Comparison of ENCODE assay signal across 28 mouse cellular contexts in genomic region chr2:143950290-143951027, GRCm38 (mm10). TPM values are rescaled to one million over a fixed set of nuclear protein-coding genes. Genes with fewer than 3 reads are reported as not detected.
DNase-seq lines count a peak whose midpoint lies in the region; ATAC-seq and TF ChIP-seq lines count a peak whose summit lies in the region.
"Had no signal": no experiment of that assay in that cellular context is flagged by ENCODE, and none has a peak within 500 bp of the region (broad histone marks: within the 10 kb centered on the region; RNA-seq: fewer than 3 reads in every experiment).

No protein-coding gene starts in this region.

- TF ChIP-seq POLR2A in myocyte (IDR thresholded peaks at IDR 0.05; ENCODE audit: insufficient read length, low read depth), result no peak

- no peak for TF ChIP-seq EP300 in stomach, postnatal 0 days (optimal IDR thresholded peaks at IDR 0.05)

- no peak overlapping the region for H3ac ChIP-seq in myocyte (ENCODE audit: control insufficient read depth, insufficient read length)

- no peaks in the 10 kb centered on the region for H3K27me3 ChIP-seq in forebrain, embryonic 13.5 days
- no peaks in the 10 kb centered on the region for H3K27me3 ChIP-seq in forebrain, embryonic 16.5 days (replicated peaks; ENCODE audit: control insufficient read depth, insufficient read depth, low read length)
- H3K27me3 ChIP-seq in heart, embryonic 13.5 days (replicated peaks), result no peaks in the 10 kb centered on the region
- no peaks in the 10 kb centered on the region for H3K27me3 ChIP-seq in heart, embryonic 12.5 days (replicated peaks)
- no peaks in the 10 kb centered on the region for H3K27me3 ChIP-seq in midbrain, postnatal 0 days (ENCODE audit: insufficient read depth, low read length)
- H3K27me3 ChIP-seq in midbrain, embryonic 14.5 days (ENCODE audit: control insufficient read depth, insufficient read depth, low read length), result no peaks in the 10 kb centered on the region
- H3K27me3 ChIP-seq in myocyte (ENCODE audit: control insufficient read depth, insufficient read depth, insufficient read length), result no peaks in the 10 kb centered on the region
- H3K27me3 ChIP-seq in stomach, postnatal 0 days (ENCODE audit: control insufficient read depth, insufficient read depth, low read length), result no peaks in the 10 kb centered on the region
- H3K27me3 ChIP-seq: embryonic facial prominence, embryonic 12.5 days had no signal

- H3K79me2 ChIP-seq in myocyte (ENCODE audit: control insufficient read depth, insufficient read depth), result no peaks in the 10 kb centered on the region

- no peak overlapping the region for H3K9ac ChIP-seq in forebrain, embryonic 13.5 days
- H3K9ac ChIP-seq in forebrain, embryonic 16.5 days (replicated peaks; ENCODE audit: low read depth, low read length), result no peak overlapping the region
- H3K9ac ChIP-seq in heart, embryonic 13.5 days, result peak overlapping the region; percentile 24; the same call in 1 of the 2 replicates
- H3K9ac ChIP-seq in heart, embryonic 12.5 days, result no peak overlapping the region
- H3K9ac ChIP-seq in midbrain, postnatal 0 days (replicated peaks; ENCODE audit: low read length, poor library complexity, severe bottlenecking), result no peak overlapping the region
- H3K9ac ChIP-seq in midbrain, embryonic 14.5 days (replicated peaks; ENCODE audit: low read length), result no peak overlapping the region
- no peak overlapping the region for H3K9ac ChIP-seq in stomach, postnatal 0 days (ENCODE audit: low read length)
- H3K9ac ChIP-seq: embryonic facial prominence, embryonic 12.5 days; hindbrain, embryonic 14.5 days had no signal

- ATAC-seq in forebrain, embryonic 13.5 days, result 0 out of 2 replicates have a peak, but pooled peaks have one; percentile 8
- no peak for ATAC-seq in forebrain, embryonic 16.5 days
- ATAC-seq in heart, embryonic 13.5 days (ENCODE audit: extremely low read depth, insufficient number of reproducible peaks, low FRiP score, low TSS enrichment), result no peak
- ATAC-seq in heart, embryonic 12.5 days (ENCODE audit: insufficient number of reproducible peaks, low FRiP score), result no peak
- ATAC-seq in midbrain, postnatal 0 days (ENCODE audit: low FRiP score), result peak; percentile 11; the same call in 1 of the 2 replicates
- ATAC-seq in midbrain, embryonic 14.5 days (ENCODE audit: low FRiP score, low TSS enrichment), result no peak
- ATAC-seq in stomach, postnatal 0 days (ENCODE audit: low FRiP score, low TSS enrichment), result no peak
- ATAC-seq: CD4-positive, CD25-positive, alpha-beta regulatory T cell, adult 4 months; forebrain, embryonic 14.5 days; hindbrain, postnatal 0 days; inflammation-experienced regulatory T-cells, adult 6 months had no signal

- no peaks in the 10 kb centered on the region for H3K9me3 ChIP-seq in forebrain, embryonic 13.5 days (replicated peaks)
- H3K9me3 ChIP-seq in forebrain, embryonic 16.5 days (ENCODE audit: control insufficient read depth, low read length), result no peaks in the 10 kb centered on the region
- H3K9me3 ChIP-seq in heart, embryonic 13.5 days, result no peaks in the 10 kb centered on the region
- no peaks in the 10 kb centered on the region for H3K9me3 ChIP-seq in heart, embryonic 12.5 days (replicated peaks)
- no peaks in the 10 kb centered on the region for H3K9me3 ChIP-seq in midbrain, postnatal 0 days (ENCODE audit: low read length)
- no peaks in the 10 kb centered on the region for H3K9me3 ChIP-seq in midbrain, embryonic 14.5 days (ENCODE audit: control insufficient read depth, low read length)
- H3K9me3 ChIP-seq in stomach, postnatal 0 days (ENCODE audit: control insufficient read depth, low read length), result no peaks in the 10 kb centered on the region
- H3K9me3 ChIP-seq: embryonic facial prominence, embryonic 12.5 days had no signal

- no peaks in the 10 kb centered on the region for H3K4me1 ChIP-seq in forebrain, embryonic 13.5 days
- H3K4me1 ChIP-seq in forebrain, embryonic 16.5 days (replicated peaks; ENCODE audit: control insufficient read depth, insufficient read depth, low read length), result no peaks in the 10 kb centered on the region
- H3K4me1 ChIP-seq in heart, embryonic 13.5 days, result peaks cover 68% of the 10 kb centered on the region
- peaks cover 59% of the 10 kb centered on the region for H3K4me1 ChIP-seq in heart, embryonic 12.5 days (replicated peaks)
- H3K4me1 ChIP-seq in midbrain, postnatal 0 days (ENCODE audit: insufficient read depth, low read length), result no peaks in the 10 kb centered on the region
- H3K4me1 ChIP-seq in midbrain, embryonic 14.5 days (ENCODE audit: control insufficient read depth, insufficient read depth, low read length), result no peaks in the 10 kb centered on the region
- H3K4me1 ChIP-seq in stomach, postnatal 0 days (replicated peaks; ENCODE audit: control insufficient read depth, insufficient read depth), result no peaks in the 10 kb centered on the region
- H3K4me1 ChIP-seq: embryonic facial prominence, embryonic 12.5 days had no signal

- H3K36me3 ChIP-seq in forebrain, embryonic 13.5 days (ENCODE audit: poor library complexity, severe bottlenecking), result peaks cover 100% of the 10 kb centered on the region
- peaks cover 31% of the 10 kb centered on the region for H3K36me3 ChIP-seq in forebrain, embryonic 16.5 days (ENCODE audit: control insufficient read depth, insufficient read depth)
- H3K36me3 ChIP-seq in heart, embryonic 13.5 days, result peaks cover 100% of the 10 kb centered on the region
- H3K36me3 ChIP-seq in heart, embryonic 12.5 days, result peaks cover 100% of the 10 kb centered on the region
- peaks cover 74% of the 10 kb centered on the region for H3K36me3 ChIP-seq in midbrain, postnatal 0 days (ENCODE audit: insufficient read depth, low read length)
- peaks cover 95% of the 10 kb centered on the region for H3K36me3 ChIP-seq in midbrain, embryonic 14.5 days (ENCODE audit: control insufficient read depth, insufficient read depth, low read length)
- peaks cover 76% of the 10 kb centered on the region for H3K36me3 ChIP-seq in myocyte (ENCODE audit: control insufficient read depth, insufficient read depth)
- H3K36me3 ChIP-seq in stomach, postnatal 0 days (ENCODE audit: control insufficient read depth, insufficient read depth, low read length), result peaks cover 74% of the 10 kb centered on the region

- no peak for TF ChIP-seq CTCF in midbrain, postnatal 0 days (IDR thresholded peaks at IDR 0.05)
- TF ChIP-seq CTCF in stomach, postnatal 0 days (IDR thresholded peaks at IDR 0.05; ENCODE audit: low read depth), result no peak

- H3K27ac ChIP-seq in forebrain, embryonic 13.5 days, result no peak overlapping the region
- no peak overlapping the region for H3K27ac ChIP-seq in forebrain, embryonic 16.5 days (ENCODE audit: low read length)
- H3K27ac ChIP-seq in heart, embryonic 13.5 days (replicated peaks), result no peak overlapping the region
- no peak overlapping the region for H3K27ac ChIP-seq in heart, embryonic 12.5 days (ENCODE audit: poor library complexity, severe bottlenecking)
- H3K27ac ChIP-seq in midbrain, postnatal 0 days (ENCODE audit: low read depth, low read length), result no peak overlapping the region
- no peak overlapping the region for H3K27ac ChIP-seq in midbrain, embryonic 14.5 days (replicated peaks; ENCODE audit: low read depth, low read length)
- H3K27ac ChIP-seq in stomach, postnatal 0 days (replicated peaks), result no peak overlapping the region
- H3K27ac ChIP-seq: embryonic facial prominence, embryonic 12.5 days; heart, adult 2 months; hindbrain, embryonic 14.5 days; hindbrain, postnatal 0 days had no signal

- H3K4me3 ChIP-seq in forebrain, embryonic 13.5 days, result no peak overlapping the region
- no peak overlapping the region for H3K4me3 ChIP-seq in forebrain, embryonic 16.5 days (replicated peaks; ENCODE audit: low read length)
- H3K4me3 ChIP-seq in heart, embryonic 13.5 days, result no peak overlapping the region
- no peak overlapping the region for H3K4me3 ChIP-seq in heart, embryonic 12.5 days
- H3K4me3 ChIP-seq in midbrain, postnatal 0 days (ENCODE audit: low read depth, low read length), result no peak overlapping the region
- no peak overlapping the region for H3K4me3 ChIP-seq in midbrain, embryonic 14.5 days (replicated peaks; ENCODE audit: low read depth, low read length)
- H3K4me3 ChIP-seq in myocyte, result no peak overlapping the region
- no peak overlapping the region for H3K4me3 ChIP-seq in stomach, postnatal 0 days (ENCODE audit: low read depth, low read length)
- H3K4me3 ChIP-seq: embryonic facial prominence, embryonic 12.5 days; erythroblast, embryonic 14.5 days; heart, adult 2 months had no signal

- H3K4me2 ChIP-seq in forebrain, embryonic 13.5 days, result no peak overlapping the region
- no peak overlapping the region for H3K4me2 ChIP-seq in forebrain, embryonic 16.5 days (ENCODE audit: low read length)
- no peak overlapping the region for H3K4me2 ChIP-seq in heart, embryonic 13.5 days
- no peak overlapping the region for H3K4me2 ChIP-seq in heart, embryonic 12.5 days
- no peak overlapping the region for H3K4me2 ChIP-seq in midbrain, postnatal 0 days (ENCODE audit: low read depth, low read length, poor library complexity, severe bottlenecking)
- H3K4me2 ChIP-seq in midbrain, embryonic 14.5 days (ENCODE audit: low read length), result no peak overlapping the region
- no peak overlapping the region for H3K4me2 ChIP-seq in myocyte (ENCODE audit: low read depth)
- no peak overlapping the region for H3K4me2 ChIP-seq in stomach, postnatal 0 days (replicated peaks; ENCODE audit: low read depth)
- H3K4me2 ChIP-seq: embryonic facial prominence, embryonic 12.5 days; heart, embryonic 11.5 days; hindbrain, embryonic 14.5 days had no signal

- DNase-seq in midbrain, postnatal 0 days (ENCODE audit: low spot score), result no peak
- DNase-seq in midbrain, embryonic 14.5 days, result no peak
- DNase-seq in stomach, postnatal 0 days (ENCODE audit: low spot score), result no peak
- DNase-seq: adrenal gland, adult 2 months; adrenal gland, postnatal 14 days; cerebellum, adult 11-12 months; cerebellum, adult 8-10 months; cerebellum, postnatal 10 days; cerebellum, postnatal 36 days; embryo, embryonic 11 days; gastrocnemius, postnatal 25 days; heart, postnatal 14 days; heart, postnatal 4 days; kidney, adult 11 months had no signal

- WGBS in forebrain, embryonic 13.5 days, result 86% methylated on average over 5 of the region's 5 CpGs
- WGBS in forebrain, embryonic 16.5 days, result 91% methylated on average over 5 of the region's 5 CpGs
- 66% methylated on average over 5 of the region's 5 CpGs for WGBS in heart, embryonic 13.5 days
- 66% methylated on average over 5 of the region's 5 CpGs for WGBS in heart, embryonic 12.5 days
- WGBS in midbrain, postnatal 0 days, result 89% methylated on average over 5 of the region's 5 CpGs
- WGBS in midbrain, embryonic 14.5 days, result 88% methylated on average over 5 of the region's 5 CpGs
- WGBS in stomach, postnatal 0 days, result 63% methylated on average over 5 of the region's 5 CpGs

RNA-seq across cellular contexts. Expression of gene Dstn, which starts 35.3 kb away (rescaled TPM):
- 406 and 414 TPM in 2 replicates for polyA plus RNA-seq in forebrain, embryonic 13.5 days (2015; fragmentation: Nextera tagmentation; extraction: Ambion mirVana)
- 428 and 455 TPM in 2 replicates for polyA plus RNA-seq in forebrain, embryonic 16.5 days (2015; fragmentation: Nextera tagmentation; extraction: Ambion mirVana)
- polyA plus RNA-seq in heart, embryonic 13.5 days (2015; fragmentation: Nextera tagmentation; extraction: Ambion mirVana), result 860 and 905 TPM in 2 replicates
- polyA plus RNA-seq in heart, embryonic 12.5 days (2016; fragmentation: Nextera tagmentation; extraction: Ambion mirVana), result 963 and 982 TPM in 2 replicates
- total RNA-seq in midbrain, postnatal 0 days (2014; rRNA removed), result 244 and 284 TPM in 2 replicates
- 409 and 413 TPM in 2 replicates for polyA plus RNA-seq in midbrain, postnatal 0 days (2015; fragmentation: Nextera tagmentation; extraction: Ambion mirVana)
- polyA plus RNA-seq in midbrain, embryonic 14.5 days (2014; fragmentation: Nextera tagmentation; extraction: Ambion mirVana), result 418 and 479 TPM in 2 replicates
- 174 TPM for polyA plus RNA-seq in myocyte (2012; fragmentation: generic; extraction: Trizol)
- 968 and 971 TPM in 2 replicates for polyA plus RNA-seq in stomach, postnatal 0 days (2015; fragmentation: Nextera tagmentation; extraction: Ambion mirVana)

Comparison
In these comparisons a context has a peak if more than half of its experiments do, and no peak if none do; other contexts are left out.
1. ATAC-seq: peak in forebrain, embryonic 13.5 days (single experiment) and midbrain, postnatal 0 days (single experiment); none in forebrain, embryonic 16.5 days (single experiment), heart, embryonic 13.5 days (single experiment), heart, embryonic 12.5 days (single experiment), midbrain, embryonic 14.5 days (single experiment) and stomach, postnatal 0 days (single experiment).